Mouse (Mus musculus) heart, embryonic 10.5 days (tissue): ENCODE results near the gene Nsg1. TPM values are rescaled to one million over a fixed set of nuclear protein-coding genes. Genes with fewer than 3 reads are reported as not detected.

Experiments used
- DNase-seq: peaks from one replicate; pipeline ENCODE4 v3.0.0-alpha.2; 2017; ENCODE audit warnings: low spot score
- H3K27ac ChIP-seq: fragments of 300-500 bp; sonication (generic); 2 replicates; pipeline ENCODE4 v1.5.1; 2016; ENCODE audit warnings: mild to moderate bottlenecking
- H3K27me3 ChIP-seq: fragments of 300-500 bp; sonication (generic); 2 replicates; pipeline ENCODE4 v1.6.1; 2016; ENCODE audit warnings: mild to moderate bottlenecking; ENCODE audit not compliant: poor library complexity, insufficient read depth, severe bottlenecking
- H3K36me3 ChIP-seq: fragments of 300-500 bp; sonication (generic); 2 replicates; pipeline ENCODE4 v1.6.1; 2016; ENCODE audit warnings: mild to moderate bottlenecking, moderate library complexity
- H3K4me1 ChIP-seq: fragments of 300-500 bp; sonication (generic); 2 replicates; pipeline ENCODE4 v1.6.1; 2016; ENCODE audit warnings: mild to moderate bottlenecking
- H3K4me3 ChIP-seq: fragments of 300-500 bp; sonication (generic); 2 replicates; pipeline ENCODE4 v1.5.1; 2016; ENCODE audit warnings: mild to moderate bottlenecking, moderate library complexity
- H3K9me3 ChIP-seq: fragments of 300-500 bp; sonication (generic); 2 replicates; pipeline ENCODE4 v1.6.1; 2016; ENCODE audit warnings: mild to moderate bottlenecking, moderate library complexity
- WGBS: fragments of 180-500 bp; shearing (Covaris S2); methylation state at CpG from one replicate; pipeline ENCODE4 v1.1.7; 2016; 5-methylcytosine and 5-hydroxymethylcytosine counted together
- polyA plus RNA-seq: library from polyadenylated mRNA; unstranded; fragments of >200 nt; fragmentation: Nextera tagmentation; extraction: Ambion mirVana; gene quantifications from 2 replicates; pipeline ENCODE4 v1.2.1, GENCODE M21; 2016

Nsg1 gene
- polyA plus RNA-seq, 1 experiment from 2014 or later, result 32.6 TPM

DNA sequence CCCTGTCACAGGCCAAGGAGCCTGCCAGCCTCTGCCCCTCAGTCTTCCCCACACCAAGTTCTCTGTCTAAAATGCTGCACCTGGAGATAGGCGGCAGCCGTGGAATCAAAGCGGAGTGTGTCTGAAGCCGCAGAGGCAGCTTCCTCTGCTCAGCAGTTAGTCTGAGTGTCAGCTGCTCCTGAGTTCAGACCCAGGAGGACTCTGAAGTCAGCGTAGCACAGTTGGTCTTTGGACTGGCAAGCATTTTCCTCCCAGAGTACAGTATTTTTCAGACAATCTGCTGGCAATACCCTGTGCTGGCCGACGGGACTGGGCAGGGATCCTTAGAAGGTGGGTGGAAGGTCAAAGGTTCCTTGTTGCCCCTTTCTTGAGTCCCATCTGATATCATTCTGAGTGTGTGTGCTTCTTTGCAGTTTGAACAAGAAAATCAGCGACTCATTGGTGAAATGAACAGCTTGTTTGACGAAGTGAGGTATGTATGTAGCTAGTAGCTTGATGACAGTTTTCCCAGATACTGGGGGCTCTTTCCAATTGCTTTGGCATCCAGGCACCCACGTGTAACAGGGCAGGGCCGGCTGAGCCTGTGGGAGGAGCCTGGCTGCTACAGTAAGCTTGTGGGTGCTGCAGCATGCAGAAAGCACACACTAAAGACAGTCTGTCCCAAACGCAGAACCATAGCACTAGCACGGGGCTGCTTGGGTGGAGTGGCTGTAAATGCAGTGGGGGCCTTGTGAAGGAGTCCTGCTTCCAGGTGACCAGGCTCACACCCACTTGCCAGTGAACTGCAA lies 33.0 kb downstream of the Nsg1 start:
- H3K9me3 ChIP-seq, result no peaks in the 10 kb centered on the region
- H3K27ac ChIP-seq, result no peak overlapping the region
- H3K4me1 ChIP-seq, result peaks cover 13% of the 10 kb centered on the region
- no peak overlapping the region for H3K4me3 ChIP-seq
- DNase-seq, result no peak
- WGBS, result 79% methylated on average over 13 of the region's 13 CpGs
- no peaks in the 10 kb centered on the region for H3K27me3 ChIP-seq
- peaks cover 38% of the 10 kb centered on the region for H3K36me3 ChIP-seq

- no peak for DNase-seq
These were observed 38.0 kb downstream of the Nsg1 start for GRCm38 (mm10) chr5:38121699-38122098.

GRCm38 (mm10) chr5:38119268-38119667 lies 40.4 kb downstream of the Nsg1 start:
- Histone ChIP-seq H3K27me3 (no peaks in the 10 kb centered on the region), H3K4me1 (peaks cover 11% of the 10 kb centered on the region), H3K27ac (no peak overlapping the region), H3K9me3 (no peaks in the 10 kb centered on the region), H3K4me3 (no peak overlapping the region), H3K36me3 (peaks cover 35% of the 10 kb centered on the region)
- no peak for DNase-seq
- 80% methylated on average over 5 of the region's 5 CpGs for WGBS

More at GRCm38 (mm10) chr5:38121699-38122098, 38.0 kb downstream of the Nsg1 start:
- WGBS, result 45% methylated on average over 7 of the region's 7 CpGs
- H3K27me3 ChIP-seq, result no peaks in the 10 kb centered on the region
- H3K27ac ChIP-seq, result no peak overlapping the region
- H3K4me1 ChIP-seq, result peaks cover 11% of the 10 kb centered on the region
- H3K4me3 ChIP-seq, result no peak overlapping the region
- H3K36me3 ChIP-seq, result peaks cover 26% of the 10 kb centered on the region
- H3K9me3 ChIP-seq, result no peaks in the 10 kb centered on the region

- Histone ChIP-seq H3K4me1 (peaks cover 7% of the 10 kb centered on the region), H3K27ac (no peak overlapping the region), H3K36me3 (peaks cover 31% of the 10 kb centered on the region), H3K9me3 (no peaks in the 10 kb centered on the region), H3K4me3 (no peak overlapping the region), H3K27me3 (no peaks in the 10 kb centered on the region)
- DNase-seq, result no peak
- WGBS, result 92% methylated on average over 1 of the region's 1 CpGs
These were observed 42.7 kb downstream of the Nsg1 start for GRCm38 (mm10) chr5:38117056-38117455.

- 95% methylated on average over 2 of the region's 2 CpGs for WGBS
- peaks cover 50% of the 10 kb centered on the region for H3K36me3 ChIP-seq
- H3K4me1 ChIP-seq, result no peaks in the 10 kb centered on the region
- H3K4me3 ChIP-seq, result no peak overlapping the region
- H3K27ac ChIP-seq, result no peak overlapping the region
- no peak for DNase-seq
- H3K9me3 ChIP-seq, result no peaks in the 10 kb centered on the region
- H3K27me3 ChIP-seq, result no peaks in the 10 kb centered on the region
These were observed 45.2 kb downstream of the Nsg1 start for GRCm38 (mm10) chr5:38114526-38114925.

- H3K27me3 ChIP-seq, result no peaks in the 10 kb centered on the region
- no peaks in the 10 kb centered on the region for H3K9me3 ChIP-seq
- H3K36me3 ChIP-seq, result peaks cover 50% of the 10 kb centered on the region
- no peak for DNase-seq
- H3K4me3 ChIP-seq, result no peak overlapping the region
- H3K27ac ChIP-seq, result no peak overlapping the region
- no peaks in the 10 kb centered on the region for H3K4me1 ChIP-seq
- 89% methylated on average over 10 of the region's 10 CpGs for WGBS
These were observed 52.9 kb downstream of the Nsg1 start for GRCm38 (mm10) chr5:38106807-38107206.

DNA sequence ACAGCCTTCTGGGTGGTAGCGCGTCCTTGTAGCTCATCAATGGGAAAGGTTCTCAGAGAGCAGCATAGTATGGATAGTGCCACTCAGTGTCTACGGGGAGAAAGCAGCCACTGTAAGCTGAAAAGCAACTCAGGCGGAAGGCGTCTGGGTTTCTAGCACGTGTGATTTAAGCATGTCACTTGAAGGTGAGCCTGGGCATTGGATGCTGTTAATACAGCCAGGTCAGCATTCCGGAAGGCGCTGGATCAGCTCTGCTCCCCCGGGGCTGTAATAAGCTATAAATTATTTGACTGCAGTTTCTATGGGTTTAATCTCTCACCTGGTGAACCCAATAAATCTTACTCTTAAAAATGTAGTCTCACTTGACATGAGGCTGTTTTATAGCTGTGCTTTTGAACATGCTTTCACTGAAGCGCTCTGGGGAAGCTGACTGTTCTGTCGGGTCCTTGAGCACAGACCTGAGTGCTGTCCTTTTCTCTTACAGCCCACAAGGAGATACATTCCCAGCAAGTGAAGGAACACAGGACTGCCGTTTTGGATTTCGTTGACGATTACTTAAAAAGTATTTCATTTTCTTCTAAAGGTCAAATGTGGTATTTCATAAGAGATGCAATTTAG lies 53.5 kb downstream of the Nsg1 start:
- H3K4me3 ChIP-seq, result no peak overlapping the region
- H3K36me3 ChIP-seq, result peaks cover 44% of the 10 kb centered on the region
- no peaks in the 10 kb centered on the region for H3K27me3 ChIP-seq
- 93% methylated on average over 14 of the region's 14 CpGs for WGBS
- H3K9me3 ChIP-seq, result no peaks in the 10 kb centered on the region
- no peaks in the 10 kb centered on the region for H3K4me1 ChIP-seq
- no peak overlapping the region for H3K27ac ChIP-seq
- DNase-seq, result no peak

DNA sequence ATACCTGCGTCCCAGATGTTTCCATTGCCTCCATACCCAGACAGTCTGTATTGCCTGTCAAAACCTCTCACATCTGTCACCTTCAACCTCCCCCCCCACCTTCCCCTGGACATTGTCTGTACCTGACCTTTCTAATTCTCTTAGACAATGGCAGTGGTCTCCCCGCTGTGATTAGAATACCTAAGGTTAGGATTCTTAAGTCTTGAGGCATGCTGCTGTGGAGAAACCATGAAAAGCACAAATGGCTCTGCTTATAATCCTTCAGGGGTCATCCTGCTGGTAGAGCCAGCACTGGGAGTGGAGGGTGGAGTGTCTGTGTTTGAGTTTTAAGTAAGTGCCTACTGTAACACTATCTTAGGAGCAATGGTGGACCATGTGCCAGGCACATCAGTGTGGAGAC lies 56.8 kb downstream of the Nsg1 start:
- 85% methylated on average over 2 of the region's 2 CpGs for WGBS
- Histone ChIP-seq H3K36me3 (peaks cover 28% of the 10 kb centered on the region; the same call in 1 of the 2 replicates), H3K4me1 (no peaks in the 10 kb centered on the region), H3K9me3 (no peaks in the 10 kb centered on the region), H3K4me3 (no peak overlapping the region), H3K27ac (no peak overlapping the region), H3K27me3 (no peaks in the 10 kb centered on the region)
- no peak for DNase-seq

DNA sequence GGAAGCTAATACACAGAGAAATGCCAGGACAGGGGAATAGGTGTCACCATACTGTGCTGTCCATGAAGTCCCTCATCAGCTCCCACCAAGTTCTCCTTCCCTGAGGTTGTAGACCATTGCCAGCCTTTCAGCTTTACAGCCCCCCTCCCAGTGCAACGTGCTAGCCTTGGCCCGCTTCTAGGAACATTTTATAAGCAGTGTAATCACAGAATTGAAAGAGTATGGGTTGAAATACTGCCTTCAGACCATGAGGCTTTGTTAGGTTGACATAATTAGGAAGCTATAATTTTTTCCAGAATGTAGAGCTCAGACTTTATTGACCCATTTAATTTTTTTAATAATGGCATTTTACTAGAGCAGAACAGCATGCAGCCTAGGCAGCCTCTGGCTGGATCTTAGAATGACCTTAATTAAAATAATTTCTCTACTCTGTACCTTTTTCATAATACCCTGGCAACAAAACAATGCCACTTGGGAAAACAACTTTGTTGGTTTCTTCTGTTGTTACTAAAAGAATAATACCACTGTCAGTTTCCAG lies 60.5 kb downstream of the Nsg1 start:
- Histone ChIP-seq H3K27ac (no peak overlapping the region), H3K4me1 (no peaks in the 10 kb centered on the region), H3K9me3 (no peaks in the 10 kb centered on the region), H3K27me3 (no peaks in the 10 kb centered on the region), H3K36me3 (no peaks in the 10 kb centered on the region), H3K4me3 (no peak overlapping the region)
- WGBS, result 84% methylated on average over 2 of the region's 2 CpGs
- no peak for DNase-seq

GRCm38 (mm10) chr5:38097501-38098093 lies 62.1 kb downstream of the Nsg1 start:
- H3K27ac ChIP-seq, result no peak overlapping the region

GRCm38 (mm10) chr5:38094331-38094730 lies 65.4 kb downstream of the Nsg1 start:
- Histone ChIP-seq H3K4me3 (no peak overlapping the region), H3K27ac (no peak overlapping the region), H3K36me3 (no peaks in the 10 kb centered on the region), H3K4me1 (no peaks in the 10 kb centered on the region), H3K27me3 (no peaks in the 10 kb centered on the region), H3K9me3 (no peaks in the 10 kb centered on the region)
- WGBS, result 94% methylated on average over 2 of the region's 2 CpGs
- peak; percentile 52 for DNase-seq

More at GRCm38 (mm10) chr5:38097501-38098093, 62.1 kb downstream of the Nsg1 start:
- Histone ChIP-seq H3K4me3 (no peak overlapping the region), H3K27me3 (no peaks in the 10 kb centered on the region), H3K9me3 (no peaks in the 10 kb centered on the region), H3K36me3 (no peaks in the 10 kb centered on the region), H3K4me1 (no peaks in the 10 kb centered on the region)
- WGBS, result 73% methylated on average over 4 of the region's 4 CpGs
- no peak for DNase-seq

GRCm38 (mm10) chr5:38091966-38092304 lies 67.8 kb downstream of the Nsg1 start:
- Histone ChIP-seq H3K4me1 (no peaks in the 10 kb centered on the region), H3K9me3 (no peaks in the 10 kb centered on the region), H3K27ac (no peak overlapping the region), H3K36me3 (no peaks in the 10 kb centered on the region), H3K4me3 (no peak overlapping the region), H3K27me3 (no peaks in the 10 kb centered on the region)
- DNase-seq, result peak; percentile 53
- WGBS, result 68% methylated on average over 2 of the region's 2 CpGs
